Mouse (Mus musculus): Measurements from ENCODE around the gene Trim41.

Gene Trim41

DNA sequence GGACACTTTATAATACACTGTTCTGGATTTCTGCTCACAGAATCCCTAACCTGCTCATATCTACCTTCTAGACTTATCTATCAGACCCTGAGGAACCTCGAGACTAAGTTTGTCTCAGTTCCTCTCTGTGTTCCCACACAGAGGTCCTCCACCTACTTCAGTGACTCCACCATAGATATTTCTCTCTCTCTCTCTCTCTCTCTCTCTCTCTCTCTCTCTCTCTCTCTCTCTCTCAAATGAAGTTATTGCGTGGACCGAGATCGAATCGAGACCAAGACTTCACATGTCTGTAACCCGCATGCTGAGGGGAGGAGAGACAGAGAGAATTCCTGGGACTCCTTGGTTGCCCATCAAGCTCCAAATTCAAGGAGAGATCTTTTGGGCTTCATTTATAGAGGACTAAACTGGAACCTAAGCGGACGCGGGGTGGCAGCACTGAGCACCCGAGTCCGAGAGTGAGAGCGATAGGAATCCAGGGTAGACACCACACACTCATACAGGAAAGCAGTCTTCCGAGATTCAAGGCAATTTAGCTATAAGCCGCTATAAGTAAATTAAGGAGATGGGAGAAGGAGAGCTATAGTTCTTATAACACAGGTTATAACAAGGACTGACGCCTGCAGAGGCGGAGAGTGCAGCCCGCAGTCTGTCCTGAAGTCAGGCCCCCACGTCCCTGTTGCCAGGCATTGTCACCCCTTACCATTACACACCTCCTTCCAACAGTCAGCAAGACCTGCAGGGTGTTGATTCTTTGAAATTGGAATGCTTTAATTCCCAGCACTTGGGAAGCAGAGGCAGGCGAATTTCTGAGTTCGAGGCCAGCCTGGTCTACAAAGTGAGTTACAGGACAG, 27.0 kb downstream of the Trim41 start:
- DNase-seq (ENCODE audit: low spot score) = peak; percentile 91

DNA sequence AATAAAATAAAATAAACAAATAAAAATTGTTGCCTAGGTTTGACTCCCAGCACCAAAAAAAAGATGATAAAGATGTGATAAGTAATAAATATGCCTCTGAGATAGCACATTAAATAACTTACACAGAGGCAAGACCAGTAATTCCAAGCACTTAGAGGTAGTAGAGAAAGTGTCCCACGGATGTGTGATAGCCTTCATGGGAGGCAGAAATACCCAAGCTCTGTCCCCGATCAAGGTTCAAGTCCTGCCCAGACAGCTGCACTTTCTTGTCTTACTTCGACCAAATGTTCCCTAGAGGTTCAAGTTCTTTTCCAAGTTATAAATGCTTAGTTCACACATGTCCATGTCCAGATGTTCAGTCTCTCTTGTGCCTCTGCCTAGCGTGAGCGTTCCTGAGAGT, 27.9 kb downstream of the Trim41 start:
- no peak for DNase-seq (ENCODE audit: low spot score)

DNA sequence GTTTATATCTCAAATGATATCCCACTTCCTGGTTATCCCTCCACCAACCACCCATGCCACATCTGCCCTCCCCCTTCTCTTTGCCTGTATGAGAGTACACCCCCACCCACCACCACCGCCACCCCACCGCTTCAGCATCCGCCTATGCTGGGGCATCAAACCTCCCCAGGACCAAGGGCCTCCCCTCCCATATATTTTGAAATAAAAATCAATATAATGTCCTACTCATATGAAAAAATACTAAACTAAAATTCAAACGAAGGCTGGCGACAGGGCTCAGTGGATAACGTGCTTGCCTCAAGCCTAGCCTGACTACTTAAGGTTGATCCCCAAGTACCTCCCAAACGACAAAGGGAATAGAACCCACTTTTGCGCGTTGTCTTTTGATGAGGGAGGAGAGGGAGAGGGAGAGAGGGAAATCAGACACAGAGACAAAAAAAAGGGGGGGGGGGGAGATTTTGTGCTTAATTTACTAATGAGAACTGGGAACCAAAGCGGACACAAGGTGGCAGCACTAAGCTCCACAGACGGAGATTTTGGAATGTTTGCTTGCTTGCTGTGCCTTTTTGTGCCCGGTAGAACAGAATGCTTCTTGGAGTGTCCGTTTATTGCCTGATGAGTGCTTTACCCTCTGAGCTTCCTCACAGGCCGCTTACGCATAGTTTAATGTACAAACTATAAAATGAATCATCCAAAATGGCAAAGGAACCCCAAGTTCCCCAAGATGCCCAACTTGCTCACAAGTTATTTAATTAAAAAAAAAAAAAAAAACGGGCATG, 28.7 kb downstream of the Trim41 start:
- DNase-seq (ENCODE audit: low spot score) = peak; percentile 85

- DNase-seq (ENCODE audit: low spot score) = no peak
These were observed 29.5 kb downstream of the Trim41 start for GRCm38 (mm10) chr11:48787455-48788211.

GRCm38 (mm10) chr11:48782243-48782642, 34.9 kb downstream of the Trim41 start:
- DNase-seq (ENCODE audit: low spot score) = no peak

- no peak for DNase-seq (ENCODE audit: low spot score)
These were observed 37.7 kb downstream of the Trim41 start for GRCm38 (mm10) chr11:48779450-48779849.

GRCm38 (mm10) chr11:48777303-48777702, 39.9 kb downstream of the Trim41 start:
- DNase-seq (ENCODE audit: low spot score) = no peak

- no peak for DNase-seq (ENCODE audit: low spot score)
These were observed 40.5 kb downstream of the Trim41 start for GRCm38 (mm10) chr11:48776664-48777063.

- DNase-seq (ENCODE audit: low spot score) = peak; percentile 46
These were observed 41.7 kb downstream of the Trim41 start for GRCm38 (mm10) chr11:48775483-48775882.

- DNase-seq (ENCODE audit: low spot score) = peak; percentile 65
These were observed 42.5 kb downstream of the Trim41 start for GRCm38 (mm10) chr11:48774443-48775298.

- peak; percentile 24 for DNase-seq (ENCODE audit: low spot score)
These were observed 45.5 kb downstream of the Trim41 start for GRCm38 (mm10) chr11:48771691-48772090.

DNA sequence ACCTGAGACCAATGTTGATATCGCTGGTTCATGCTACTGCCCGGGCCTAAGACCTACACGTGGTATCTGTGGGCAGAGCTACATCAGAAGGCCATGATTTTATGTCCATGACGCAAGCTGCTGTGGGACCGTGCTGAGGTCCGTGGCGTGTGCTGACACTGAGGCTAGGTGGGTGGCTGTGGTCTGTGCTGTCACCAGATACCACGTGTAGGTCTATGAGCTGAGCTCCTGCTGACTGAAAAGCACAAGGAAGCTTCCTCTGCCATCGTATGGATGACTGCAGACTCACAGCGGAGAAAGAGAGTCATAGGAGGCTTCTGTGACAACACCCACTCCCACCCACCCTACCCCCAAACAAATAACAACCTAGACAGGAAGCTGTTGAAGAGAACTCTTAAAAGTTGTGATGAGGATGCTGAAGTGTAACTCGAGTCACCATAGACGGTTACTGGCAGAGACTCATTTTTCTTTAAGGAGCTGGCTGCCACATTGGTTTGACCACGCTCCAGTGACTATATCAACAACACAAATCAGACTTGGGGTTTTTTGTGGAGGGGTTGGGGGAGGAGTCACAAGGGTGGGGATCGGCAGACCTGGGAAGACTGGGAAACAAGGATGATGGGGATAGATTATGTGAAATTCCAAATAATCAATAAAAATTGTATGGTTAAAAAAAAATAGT, 49.8 kb downstream of the Trim41 start:
- DNase-seq (ENCODE audit: low spot score) = no peak

DNA sequence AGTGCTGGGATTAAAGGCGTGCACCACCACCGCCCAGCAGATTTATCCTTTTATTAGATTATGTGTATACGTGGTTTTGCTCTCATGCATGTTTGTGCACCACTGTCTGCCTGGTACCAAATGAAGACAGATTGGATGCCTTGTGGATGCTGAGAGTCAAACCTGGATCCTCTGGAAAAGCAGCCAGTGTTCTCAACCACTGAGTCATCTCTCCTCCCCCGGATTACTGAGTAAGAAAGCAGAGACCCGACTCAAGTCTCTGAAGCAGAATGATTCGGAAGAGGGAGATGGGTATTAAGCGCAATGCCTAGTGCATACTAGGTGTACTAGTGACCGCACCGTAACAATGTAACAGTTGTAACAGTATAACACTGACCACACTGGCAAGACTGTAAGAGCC, 53.0 kb downstream of the Trim41 start:
- DNase-seq (ENCODE audit: low spot score) = no peak

DNA sequence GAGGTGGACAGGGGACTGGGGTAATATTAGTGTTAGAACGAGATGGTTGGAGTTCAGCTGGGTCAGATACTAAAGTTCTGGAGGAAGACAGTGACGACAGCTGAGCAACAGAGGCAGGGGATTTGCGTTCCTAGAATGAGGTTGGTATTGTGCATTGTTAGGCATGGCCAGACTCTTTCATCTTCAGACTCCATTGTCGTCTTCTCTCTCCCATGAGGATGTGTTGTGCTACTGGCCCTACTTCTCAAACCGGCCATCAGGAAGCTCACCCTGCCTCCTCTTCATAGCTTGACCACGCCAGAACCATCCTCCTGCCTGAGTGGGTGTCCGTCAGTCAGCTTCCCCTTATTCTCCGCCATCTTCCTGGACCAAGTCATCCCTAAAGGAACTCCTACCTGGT, 58.1 kb downstream of the Trim41 start:
- DNase-seq (ENCODE audit: low spot score) = no peak

Measured in layer of hippocampus, adult 9-10 months (tissue).